Mouse (Mus musculus) forebrain, embryonic 16.5 days (tissue): ENCODE data around the gene Lrrc23. TPM values are rescaled to one million over a fixed set of nuclear protein-coding genes. Genes with fewer than 3 reads are reported as not detected.
"Not testable (repeated sequence)": the region's sequence is repeated elsewhere in the genome, so short reads cannot be mapped to it uniquely, and the experiment has no call there.

Experiments used
- ATAC-seq: fragments of 200-750 bp; cut with Nextera tagmentation; 2 replicates; pipeline ENCODE4 v1.8.0; 2017; ENCODE audit warnings: mild to moderate bottlenecking, moderate library complexity
- H3K27ac ChIP-seq: fragments of 300-500 bp; sonication (generic); 2 replicates; pipeline ENCODE4 v1.5.1; 2014; ENCODE audit warnings: low read length, control low read depth
- H3K27me3 ChIP-seq: fragments of 300-500 bp; sonication (generic); replicated peaks from 2 replicates; pipeline ENCODE4 v1.6.1; 2014; ENCODE audit warnings: low read length; ENCODE audit not compliant: control insufficient read depth, insufficient read depth
- H3K36me3 ChIP-seq: fragments of 300-500 bp; sonication (generic); 2 replicates; pipeline ENCODE4 v1.6.1; 2014; ENCODE audit not compliant: control insufficient read depth, insufficient read depth
- H3K4me1 ChIP-seq: fragments of 300-500 bp; sonication (generic); replicated peaks from 2 replicates; pipeline ENCODE4 v1.6.1; 2014; ENCODE audit warnings: low read length; ENCODE audit not compliant: control insufficient read depth, insufficient read depth
- H3K4me2 ChIP-seq: fragments of 300-500 bp; sonication (generic); 2 replicates; pipeline ENCODE4 v1.6.1; 2014; ENCODE audit warnings: mild to moderate bottlenecking, low read length, control low read depth
- H3K4me3 ChIP-seq: fragments of 300-500 bp; sonication (generic); replicated peaks from 2 replicates; pipeline ENCODE4 v1.5.1; 2014; ENCODE audit warnings: mild to moderate bottlenecking, low read length, control low read depth
- H3K9ac ChIP-seq: fragments of 300-500 bp; sonication (generic); replicated peaks from 2 replicates; pipeline ENCODE4 v1.6.1; 2014; ENCODE audit warnings: low read depth, low read length, control low read depth
- H3K9me3 ChIP-seq: fragments of 300-500 bp; sonication (generic); 2 replicates; pipeline ENCODE4 v1.6.1; 2016; ENCODE audit warnings: low read length; ENCODE audit not compliant: control insufficient read depth
- WGBS: fragments of 180-500 bp; shearing (Covaris S2); extraction: QIAGEN DNeasy Blood & Tissue Kit; methylation state at CpG from one replicate; pipeline ENCODE4 v1.1.7; 2014; 5-methylcytosine and 5-hydroxymethylcytosine counted together
- polyA plus RNA-seq: library from polyadenylated mRNA; unstranded; fragments of >200 nt; fragmentation: Nextera tagmentation; extraction: Ambion mirVana; gene quantifications from 2 replicates; pipeline ENCODE4 v1.2.1, GENCODE M21; 2015

The Lrrc23 gene
- polyA plus RNA-seq, 1 experiment from 2014 or later, result 2.5 TPM

GRCm38 (mm10) chr6:124809052-124809774 is 29.7 kb upstream of the Lrrc23 start:
- ATAC-seq, result 0 out of 2 replicates have a peak, but pooled peaks have one; percentile 1
- Histone ChIP-seq H3K4me2 (peak overlapping the region; percentile 80), H3K27me3 (no peaks in the 10 kb centered on the region), H3K36me3 (no peaks in the 10 kb centered on the region), H3K4me1 (peaks cover 38% of the 10 kb centered on the region), H3K9ac (peak overlapping the region; percentile 55), H3K4me3 (peak overlapping the region; percentile 46), H3K9me3 (no peaks in the 10 kb centered on the region), H3K27ac (peak overlapping the region; percentile 60)
- WGBS, result under 1% methylated on average over 35 of the region's 35 CpGs

DNA sequence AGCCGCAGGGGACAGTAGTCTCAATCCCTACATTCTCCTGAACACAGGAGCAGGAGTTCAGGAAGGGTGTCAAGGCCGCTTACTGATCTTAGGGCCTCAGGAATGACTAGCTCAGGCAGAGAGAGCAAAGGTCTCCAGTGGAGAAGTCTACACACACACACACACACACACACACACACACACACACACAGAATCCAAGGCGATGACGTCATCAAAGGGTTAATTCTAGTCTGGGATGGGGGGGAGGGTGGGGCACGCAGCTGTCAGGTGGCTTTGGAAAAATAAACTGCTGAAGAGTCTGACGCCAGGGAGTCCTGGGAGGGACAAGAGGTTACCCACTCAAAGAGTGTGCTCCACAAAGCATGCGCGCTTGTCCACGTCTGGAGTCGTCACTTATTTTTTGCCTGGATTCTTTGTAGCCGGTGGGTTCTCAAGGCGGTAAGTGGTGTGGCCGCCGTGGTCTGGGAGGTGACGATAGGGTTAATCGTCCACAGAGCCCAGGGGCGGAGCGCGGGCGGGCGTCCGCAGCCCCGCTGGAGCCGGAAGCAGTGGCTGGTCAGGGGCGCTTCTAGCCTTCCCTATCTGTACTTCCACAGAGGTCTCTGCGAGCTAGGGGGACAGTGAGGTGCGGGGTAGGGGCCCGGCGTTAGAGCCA is 29.0 kb upstream of the Lrrc23 start, which contains the start of gene Spsb2:
Spsb2 (plus strand) TSS at position 304 of the 655 bp plus-strand sequence.
- H3K4me2 ChIP-seq, result peak within 1 kb of the TSS; percentile 80
- 5% methylated on average over 29 of the region's 29 CpGs for WGBS
- H3K4me3 ChIP-seq, result peak within 1 kb of the TSS; percentile 46
- H3K9me3 ChIP-seq, result no peaks in the 10 kb centered on the region
- H3K4me1 ChIP-seq, result peaks cover 38% of the 10 kb centered on the region
- peak within 1 kb of the TSS; percentile 55 for H3K9ac ChIP-seq
- ATAC-seq, result peak; percentile 7; the same call in 1 of the 2 replicates
- no peaks in the 10 kb centered on the region for H3K27me3 ChIP-seq
- no peaks in the 10 kb centered on the region for H3K36me3 ChIP-seq
- H3K27ac ChIP-seq, result peak within 1 kb of the TSS; percentile 60

DNA sequence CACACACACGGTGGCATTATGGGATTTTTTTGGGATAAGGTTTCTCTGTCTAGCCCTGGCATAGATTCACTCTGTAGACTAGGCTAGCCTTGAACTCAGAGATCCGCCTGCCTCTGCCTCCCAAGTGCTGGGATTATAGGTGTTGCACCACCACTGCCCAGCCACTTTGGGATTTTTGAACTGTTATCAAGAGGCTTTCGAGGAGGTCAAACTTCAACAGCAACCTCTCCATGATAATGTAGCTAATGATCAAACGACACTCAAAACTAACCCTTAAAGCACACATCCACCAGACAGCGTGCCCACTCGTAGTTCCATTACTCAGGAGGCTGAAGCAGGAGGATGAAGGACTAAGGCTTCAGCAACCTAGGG is 28.4 kb upstream of the Lrrc23 start:
- H3K4me3 ChIP-seq, result no peak overlapping the region
- H3K36me3 ChIP-seq, result no peaks in the 10 kb centered on the region
- H3K4me1 ChIP-seq, result peaks cover 34% of the 10 kb centered on the region
- H3K4me2 ChIP-seq, result no peak overlapping the region
- H3K27me3 ChIP-seq, result no peaks in the 10 kb centered on the region
- H3K9me3 ChIP-seq, result no peaks in the 10 kb centered on the region
- WGBS, result 88% methylated on average over 6 of the region's 6 CpGs
- H3K27ac ChIP-seq, result no peak overlapping the region
- no peak for ATAC-seq
- no peak overlapping the region for H3K9ac ChIP-seq

DNA sequence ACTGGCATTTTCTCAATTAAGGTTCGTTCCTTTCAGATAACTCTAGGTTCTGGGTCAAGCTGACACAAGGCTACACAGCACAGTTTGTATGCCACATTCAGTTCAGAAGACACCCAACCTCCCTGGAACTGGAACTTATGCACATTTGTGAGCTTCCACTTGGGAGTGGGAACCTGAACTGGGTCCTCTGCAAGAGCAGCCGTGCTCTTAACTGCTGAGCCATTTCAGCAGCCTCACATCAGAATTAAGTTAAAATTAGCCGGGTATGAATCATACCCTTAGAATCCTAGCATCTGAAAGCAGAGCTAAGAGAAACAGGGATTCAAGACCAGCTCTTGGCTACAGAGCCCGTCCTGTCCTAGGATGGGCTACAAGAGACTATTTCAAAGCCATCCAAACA is 27.8 kb upstream of the Lrrc23 start:
- peaks cover 28% of the 10 kb centered on the region for H3K4me1 ChIP-seq
- no peak overlapping the region for H3K27ac ChIP-seq
- H3K36me3 ChIP-seq, result no peaks in the 10 kb centered on the region
- no peaks in the 10 kb centered on the region for H3K9me3 ChIP-seq
- no peak for ATAC-seq
- H3K4me2 ChIP-seq, result no peak overlapping the region
- H3K9ac ChIP-seq, result no peak overlapping the region
- H3K27me3 ChIP-seq, result no peaks in the 10 kb centered on the region
- H3K4me3 ChIP-seq, result no peak overlapping the region
- WGBS, result 86% methylated on average over 4 of the region's 4 CpGs

DNA sequence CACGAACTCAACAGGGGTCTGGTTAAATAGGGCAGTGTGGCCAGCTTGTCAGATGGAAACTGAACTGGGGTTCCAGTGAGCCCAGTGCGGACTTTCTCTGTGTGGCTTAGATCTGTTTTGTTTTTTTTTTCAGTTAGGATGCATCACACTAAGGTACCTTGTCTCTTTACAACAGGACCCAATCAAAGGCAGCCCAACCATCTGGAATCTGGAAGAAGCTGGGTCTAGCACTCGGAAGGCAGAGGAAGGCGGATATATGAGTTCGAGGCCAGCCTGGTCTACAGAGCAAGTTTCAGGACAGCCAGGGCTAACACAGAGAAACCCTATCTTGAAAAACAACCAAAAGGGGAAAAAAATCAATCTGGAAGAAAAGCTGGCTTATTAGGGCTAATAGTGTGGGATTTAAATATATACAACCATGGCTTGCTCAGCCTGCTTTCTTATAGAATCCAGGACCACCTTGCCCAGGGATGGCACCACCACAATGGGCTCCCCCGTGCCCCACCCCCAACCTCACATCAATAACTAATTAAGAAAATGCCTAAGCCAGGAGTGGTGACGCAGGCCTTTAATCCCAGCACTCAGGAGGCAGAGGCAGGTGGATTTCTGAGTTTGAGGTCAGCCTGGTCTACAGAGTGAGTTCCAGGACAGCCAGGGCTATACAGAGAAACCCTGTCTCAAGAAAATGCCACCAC is 27.1 kb upstream of the Lrrc23 start:
- no peaks in the 10 kb centered on the region for H3K27me3 ChIP-seq
- peak overlapping the region; percentile 69 for H3K27ac ChIP-seq
- H3K36me3 ChIP-seq, result no peaks in the 10 kb centered on the region
- 69% methylated on average over 7 of the region's 7 CpGs for WGBS
- peak overlapping the region; percentile 8; the same call in 1 of the 2 replicates for H3K4me3 ChIP-seq
- H3K9me3 ChIP-seq, result no peaks in the 10 kb centered on the region
- H3K4me2 ChIP-seq, result peak overlapping the region; percentile 71
- ATAC-seq, result no peak
- peaks cover 26% of the 10 kb centered on the region for H3K4me1 ChIP-seq
- no peak overlapping the region for H3K9ac ChIP-seq

GRCm38 (mm10) chr6:124805341-124806321 is 26.1 kb upstream of the Lrrc23 start:
- 1% methylated on average over 34 of the region's 34 CpGs for WGBS
- peak overlapping the region; percentile 71 for H3K4me2 ChIP-seq
- peak overlapping the region; percentile 47 for H3K9ac ChIP-seq

GRCm38 (mm10) chr6:124804341-124804740 is 24.8 kb upstream of the Lrrc23 start:
- no peaks in the 10 kb centered on the region for H3K27me3 ChIP-seq
- H3K4me2 ChIP-seq, result no peak overlapping the region
- H3K9me3 ChIP-seq, result no peaks in the 10 kb centered on the region
- H3K4me1 ChIP-seq, result peaks cover 19% of the 10 kb centered on the region
- H3K27ac ChIP-seq, result no peak overlapping the region
- no peaks in the 10 kb centered on the region for H3K36me3 ChIP-seq
- no peak overlapping the region for H3K9ac ChIP-seq
- WGBS, result 87% methylated on average over 3 of the region's 3 CpGs
- H3K4me3 ChIP-seq, result no peak overlapping the region
- ATAC-seq, result no peak

More at GRCm38 (mm10) chr6:124805341-124806321, 26.1 kb upstream of the Lrrc23 start:
- Histone ChIP-seq H3K27ac (peak overlapping the region; percentile 81), H3K36me3 (no peaks in the 10 kb centered on the region), H3K4me1 (peaks cover 26% of the 10 kb centered on the region), H3K4me3 (peak overlapping the region; percentile 48), H3K9me3 (no peaks in the 10 kb centered on the region), H3K27me3 (no peaks in the 10 kb centered on the region)
- peak; percentile 84 for ATAC-seq

DNA sequence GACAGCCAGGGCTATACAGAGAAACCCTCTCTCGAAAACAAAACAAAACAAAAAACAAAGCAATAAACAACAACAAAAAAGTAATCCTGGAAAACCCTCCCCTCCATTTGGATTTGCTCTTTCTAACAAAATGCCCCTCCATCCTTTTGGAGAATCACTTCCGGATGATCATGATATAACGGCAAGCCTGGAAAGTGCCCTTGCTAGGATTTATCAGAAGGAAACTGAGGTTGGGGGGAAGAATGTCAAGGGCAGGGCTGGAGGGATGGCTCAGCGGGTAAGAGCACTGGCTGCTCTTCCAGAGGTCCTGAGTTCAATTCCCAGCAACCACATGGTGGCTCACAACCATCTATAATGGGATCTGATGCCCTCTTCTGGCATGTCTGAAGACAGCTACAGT is 24.2 kb upstream of the Lrrc23 start:
- ATAC-seq, result not testable (repeated sequence)

More for the DNA sequence above, 24.2 kb upstream of the Lrrc23 start:
- H3K9me3 ChIP-seq, H3K27ac ChIP-seq, H3K27me3 ChIP-seq, H3K4me2 ChIP-seq, H3K36me3 ChIP-seq, H3K4me3 ChIP-seq, H3K9ac ChIP-seq: not testable (repeated sequence)
- 97% methylated on average over 4 of the region's 4 CpGs for WGBS
- peaks cover 12% of the 10 kb centered on the region for H3K4me1 ChIP-seq
